Mouse (Mus musculus) myocyte (in vitro differentiated cells): ENCODE measurements at regions not wholly inside any gene's neighbourhood (a gene's known extent, or its start where the extent isn't known, plus 50 kb on each side); places are given as distances from the start of the nearest gene placed in this dataset.

Source experiments
- H3K27me3 ChIP-seq: one replicate; pipeline ENCODE4 v1.6.1; 2011; ENCODE audit not compliant: control insufficient read depth, insufficient read depth, insufficient read length
- H3K36me3 ChIP-seq: one replicate; pipeline ENCODE4 v1.6.1; 2011; ENCODE audit not compliant: control insufficient read depth, insufficient read depth
- H3K4me2 ChIP-seq: one replicate; pipeline ENCODE4 v1.6.1; 2011; ENCODE audit warnings: low read depth, control low read depth
- H3K4me3 ChIP-seq: one replicate; pipeline ENCODE4 v1.5.1; 2011; ENCODE audit warnings: mild to moderate bottlenecking, control low read depth, moderate library complexity
- H3K79me2 ChIP-seq: one replicate; pipeline ENCODE4 v1.6.1; 2011; ENCODE audit not compliant: control insufficient read depth, insufficient read depth
- H3ac ChIP-seq: one replicate; pipeline ENCODE4 v1.6.1; 2011; ENCODE audit not compliant: control insufficient read depth, insufficient read length
- CEBPB ChIP-seq: IDR thresholded peaks from 2 replicates; pipeline ENCODE4 v1.6.1; 2011; ENCODE audit warnings: mild to moderate bottlenecking, moderate library complexity; ENCODE audit not compliant: poor library complexity, insufficient read depth, severe bottlenecking
- E2F4 ChIP-seq: IDR thresholded peaks from one replicate; pipeline ENCODE4 v1.6.1; 2011; ENCODE audit warnings: mild to moderate bottlenecking, control low read depth, moderate library complexity; ENCODE audit not compliant: insufficient read depth
- MAX ChIP-seq: IDR thresholded peaks from one replicate; pipeline ENCODE4 v1.6.1; 2011; ENCODE audit warnings: low read depth, mild to moderate bottlenecking, control low read depth
- MYOD1 ChIP-seq, 3 experiments: IDR thresholded peaks; one replicate each; pipeline ENCODE4 v1.6.1; 2011; ENCODE audit warnings: control low read depth in 2 of 3, low read depth in 2 of 3, mild to moderate bottlenecking in 2 of 3, moderate library complexity in 1 of 3; ENCODE audit not compliant: insufficient read length in 2 of 3, control insufficient read depth in 1 of 3
- MYOG ChIP-seq, 3 experiments: IDR thresholded peaks; one replicate each; pipeline ENCODE4 v1.6.1; 2011; ENCODE audit warnings: control low read depth in 2 of 3, low read depth in 2 of 3, mild to moderate bottlenecking in 2 of 3; ENCODE audit not compliant: insufficient read length in 2 of 3, control insufficient read depth in 1 of 3, insufficient read depth in 1 of 3
- POLR2A ChIP-seq: IDR thresholded peaks from one replicate; pipeline ENCODE4 v1.6.1; 2011; ENCODE audit warnings: low read depth, mild to moderate bottlenecking, control low read depth, moderate library complexity; ENCODE audit not compliant: insufficient read length
- POLR2AphosphoS2 ChIP-seq: IDR thresholded peaks from one replicate; pipeline ENCODE4 v1.6.1; 2011; ENCODE audit warnings: low read depth, control low read depth; ENCODE audit not compliant: insufficient read length
- REST ChIP-seq: IDR thresholded peaks from one replicate; pipeline ENCODE4 v1.6.1; 2011; ENCODE audit warnings: mild to moderate bottlenecking, control low read depth, moderate library complexity; ENCODE audit not compliant: insufficient read depth, insufficient read length
- SRF ChIP-seq: IDR thresholded peaks from one replicate; pipeline ENCODE4 v1.6.1; 2011; ENCODE audit warnings: low read depth; ENCODE audit not compliant: control insufficient read depth, insufficient read length
- TCF12 ChIP-seq: IDR thresholded peaks from one replicate; pipeline ENCODE4 v1.6.1; 2011; ENCODE audit warnings: mild to moderate bottlenecking, control low read depth; ENCODE audit not compliant: poor library complexity, insufficient read depth, severe bottlenecking
- TCF3 ChIP-seq: IDR thresholded peaks from one replicate; pipeline ENCODE4 v1.6.1; 2011; ENCODE audit warnings: low read depth, control low read depth; ENCODE audit not compliant: insufficient read length
- USF1 ChIP-seq: IDR thresholded peaks from one replicate; pipeline ENCODE4 v1.6.1; 2011; ENCODE audit warnings: low read depth, mild to moderate bottlenecking, control low read depth, moderate library complexity

DNA sequence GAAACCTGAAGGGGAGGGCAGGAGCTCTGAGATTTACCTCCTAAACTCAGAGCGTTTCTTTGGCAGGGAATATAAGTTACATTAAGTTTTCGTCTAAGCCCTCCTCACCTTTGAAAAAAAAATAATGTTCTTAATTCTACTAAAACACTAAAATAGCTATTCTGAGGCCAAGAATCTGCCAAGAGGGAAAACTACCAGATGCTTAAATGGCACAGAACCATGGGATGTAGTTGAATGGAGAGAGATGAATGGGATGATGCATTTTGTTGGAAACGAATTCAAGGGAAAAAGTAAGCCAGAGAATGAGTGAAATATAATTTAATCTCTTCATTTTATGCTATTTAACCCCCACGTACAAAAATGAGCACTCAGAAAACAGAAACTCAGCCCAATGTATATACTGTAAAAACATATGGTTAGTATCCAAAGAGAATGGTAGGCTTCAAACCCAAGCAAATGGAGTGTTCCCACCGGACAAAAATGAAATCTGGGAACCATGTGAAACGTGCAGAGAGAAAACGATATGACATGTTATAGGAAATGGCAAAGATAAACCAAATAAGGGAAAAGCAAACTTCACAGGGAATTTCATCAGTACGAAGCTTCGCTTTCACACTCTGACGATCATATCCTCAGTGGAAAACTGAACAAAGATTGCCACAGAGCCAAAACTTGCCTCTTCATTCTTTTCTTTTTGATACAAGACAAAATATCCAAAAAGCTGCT is 631.2 kb downstream of the Flrt2 start:
- no peak for TF ChIP-seq CEBPB
- TF ChIP-seq TCF12, result no peak
- TF ChIP-seq MYOG (IDR thresholded peaks at IDR 0.05; ENCODE audit: control insufficient read depth in 1 of 3, insufficient read depth in 1 of 3, insufficient read length in 2 of 3, low read depth in 2 of 3), result no peak
- no peak for TF ChIP-seq POLR2AphosphoS2
- TF ChIP-seq REST, result no peak
- no peak for TF ChIP-seq POLR2A
- no peak for TF ChIP-seq SRF
- TF ChIP-seq MAX, result no peak
- no peak for TF ChIP-seq E2F4
- no peak for TF ChIP-seq TCF3
- TF ChIP-seq USF1, result no peak
- TF ChIP-seq MYOD1 (IDR thresholded peaks at IDR 0.05; ENCODE audit: control insufficient read depth in 1 of 3, insufficient read length in 2 of 3, low read depth in 2 of 3), result no peak

DNA sequence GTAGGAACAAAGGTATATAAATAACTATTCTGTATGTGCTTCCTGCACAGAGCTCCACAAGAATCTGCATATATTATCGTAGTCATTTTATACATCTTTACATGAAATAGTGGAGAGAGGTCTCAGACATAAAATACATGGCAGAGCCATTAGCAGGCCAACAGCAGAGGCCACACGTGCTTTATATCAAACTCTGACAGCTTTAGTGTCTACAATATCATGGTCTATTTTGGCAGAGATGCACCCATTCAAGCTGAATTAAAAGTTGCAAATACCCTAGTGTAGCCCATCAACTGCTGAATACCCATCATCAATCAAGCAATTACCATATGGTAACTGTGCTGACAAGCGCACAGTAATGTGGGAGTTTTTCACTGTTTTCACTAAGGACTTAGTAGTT is 659.1 kb downstream of the Flrt2 start:
- H3ac ChIP-seq, result no peak overlapping the region
- no peak overlapping the region for H3K4me2 ChIP-seq
- no peaks in the 10 kb centered on the region for H3K36me3 ChIP-seq
- TF ChIP-seq CEBPB, result no peak
- TF ChIP-seq REST, result no peak
- TF ChIP-seq USF1, result no peak
- TF ChIP-seq TCF12, result no peak
- TF ChIP-seq POLR2AphosphoS2, result no peak
- TF ChIP-seq MYOD1 (IDR thresholded peaks at IDR 0.05; ENCODE audit: control insufficient read depth in 1 of 3, insufficient read length in 2 of 3, low read depth in 2 of 3), result no peak
- TF ChIP-seq TCF3, result no peak
- no peak for TF ChIP-seq MYOG (IDR thresholded peaks at IDR 0.05; ENCODE audit: control insufficient read depth in 1 of 3, insufficient read depth in 1 of 3, insufficient read length in 2 of 3, low read depth in 2 of 3)
- no peak for TF ChIP-seq POLR2A
- no peak for TF ChIP-seq E2F4
- TF ChIP-seq MAX, result no peak
- no peak for TF ChIP-seq SRF
- H3K4me3 ChIP-seq, result no peak overlapping the region
- no peaks in the 10 kb centered on the region for H3K27me3 ChIP-seq
- no peaks in the 10 kb centered on the region for H3K79me2 ChIP-seq

More for the DNA sequence above, 631.2 kb downstream of the Flrt2 start:
- Histone ChIP-seq H3K79me2 (no peaks in the 10 kb centered on the region), H3K36me3 (no peaks in the 10 kb centered on the region), H3K4me2 (no peak overlapping the region), H3K27me3 (no peaks in the 10 kb centered on the region), H3ac (no peak overlapping the region), H3K4me3 (no peak overlapping the region)

DNA sequence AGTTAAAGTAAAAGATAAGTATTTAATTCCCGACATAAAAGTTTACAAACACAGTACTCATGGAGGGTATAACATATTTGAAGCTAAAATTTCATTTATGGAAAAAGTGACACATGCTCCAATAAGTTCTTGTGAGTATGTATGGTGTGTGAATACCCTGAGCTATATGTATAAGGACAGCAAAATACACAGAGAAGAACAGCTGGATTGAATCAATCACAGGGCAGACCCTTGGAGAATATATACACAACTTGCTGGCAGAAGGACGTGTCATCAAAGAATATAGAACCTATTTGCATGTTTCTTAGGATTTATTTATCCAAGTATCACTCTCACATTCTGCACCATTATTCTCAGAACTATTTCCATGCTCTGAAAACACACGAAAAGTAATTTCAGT is 686.9 kb downstream of the Flrt2 start:
- H3K4me2 ChIP-seq, result no peak overlapping the region
- H3ac ChIP-seq, result no peak overlapping the region
- no peak overlapping the region for H3K4me3 ChIP-seq
- H3K36me3 ChIP-seq, result no peaks in the 10 kb centered on the region
- H3K79me2 ChIP-seq, result no peaks in the 10 kb centered on the region
- no peaks in the 10 kb centered on the region for H3K27me3 ChIP-seq
- TF ChIP-seq MYOD1 (IDR thresholded peaks at IDR 0.05; ENCODE audit: control insufficient read depth in 1 of 3, insufficient read length in 2 of 3, low read depth in 2 of 3), result no peak
- no peak for TF ChIP-seq MYOG (IDR thresholded peaks at IDR 0.05; ENCODE audit: control insufficient read depth in 1 of 3, insufficient read depth in 1 of 3, insufficient read length in 2 of 3, low read depth in 2 of 3)
- TF ChIP-seq REST, result no peak
- no peak for TF ChIP-seq MAX
- TF ChIP-seq TCF3, result no peak
- no peak for TF ChIP-seq TCF12
- TF ChIP-seq USF1, result no peak
- TF ChIP-seq POLR2AphosphoS2, result no peak
- TF ChIP-seq POLR2A, result no peak
- TF ChIP-seq CEBPB, result no peak
- no peak for TF ChIP-seq SRF

DNA sequence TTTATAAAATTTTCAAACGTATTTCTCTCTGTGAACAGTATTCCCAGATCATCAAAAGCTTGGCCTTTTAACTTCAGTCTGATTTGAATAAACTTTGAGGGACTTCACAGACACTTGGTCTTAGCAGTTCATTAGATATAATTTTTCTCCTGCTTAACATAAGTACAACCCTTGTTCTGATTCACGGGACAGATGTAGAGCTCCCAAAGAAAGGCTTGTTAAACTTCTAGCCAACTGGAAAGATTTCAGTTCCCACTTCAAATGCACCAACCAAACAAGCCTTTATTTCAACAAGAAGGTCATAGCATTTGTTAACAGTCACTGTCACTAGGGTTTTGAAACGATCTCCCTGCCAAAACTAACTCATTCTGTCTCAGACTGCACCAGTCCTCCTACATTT is 727.1 kb downstream of the Flrt2 start:
- no peak overlapping the region for H3ac ChIP-seq

DNA sequence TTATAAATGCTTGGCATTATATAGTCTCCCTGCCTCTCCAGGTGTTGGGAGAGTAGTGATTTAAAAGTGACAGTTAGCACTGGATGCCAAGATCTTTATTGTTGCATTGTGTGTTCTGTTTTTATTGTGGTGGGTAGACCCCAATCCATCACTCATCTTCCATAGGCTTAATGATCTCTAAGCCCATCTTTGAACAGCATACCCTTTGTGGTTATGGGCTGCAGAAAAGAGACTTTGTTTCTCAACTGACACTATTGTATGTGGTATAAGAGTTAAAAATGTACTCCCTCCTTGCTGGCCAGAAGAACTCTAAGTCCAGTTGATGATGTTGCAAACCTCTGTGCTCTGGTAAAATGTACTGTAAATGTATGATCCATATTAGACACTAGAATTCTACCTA is 727.5 kb downstream of the Flrt2 start:
- no peaks in the 10 kb centered on the region for H3K27me3 ChIP-seq
- TF ChIP-seq MAX (no peak), MYOD1 (IDR thresholded peaks at IDR 0.05; ENCODE audit: control insufficient read depth in 1 of 3, insufficient read length in 2 of 3, low read depth in 2 of 3) (no peak), TCF12 (no peak), E2F4 (no peak), SRF (no peak), POLR2A (no peak), CEBPB (no peak), TCF3 (no peak), POLR2AphosphoS2 (no peak), REST (no peak), MYOG (IDR thresholded peaks at IDR 0.05; ENCODE audit: control insufficient read depth in 1 of 3, insufficient read depth in 1 of 3, insufficient read length in 2 of 3, low read depth in 2 of 3) (no peak), USF1 (no peak)

More for the DNA sequence above, 727.1 kb downstream of the Flrt2 start:
- Histone ChIP-seq H3K4me3 (no peak overlapping the region), H3K4me2 (no peak overlapping the region), H3K79me2 (no peaks in the 10 kb centered on the region), H3K27me3 (no peaks in the 10 kb centered on the region), H3K36me3 (no peaks in the 10 kb centered on the region)
- TF ChIP-seq POLR2AphosphoS2 (no peak), MAX (no peak), MYOG (IDR thresholded peaks at IDR 0.05; ENCODE audit: control insufficient read depth in 1 of 3, insufficient read depth in 1 of 3, insufficient read length in 2 of 3, low read depth in 2 of 3) (no peak), TCF3 (no peak), USF1 (no peak), TCF12 (no peak)

More for the DNA sequence above, 727.5 kb downstream of the Flrt2 start:
- Histone ChIP-seq H3K4me3 (no peak overlapping the region), H3K79me2 (no peaks in the 10 kb centered on the region), H3K4me2 (no peak overlapping the region), H3K36me3 (no peaks in the 10 kb centered on the region), H3ac (no peak overlapping the region)
